Mouse (Mus musculus) neural tube, embryonic 11.5 days (tissue): ENCODE data around the gene Ybx2. TPM values are rescaled to one million over a fixed set of nuclear protein-coding genes. Genes with fewer than 3 reads are reported as not detected.
"Not testable (repeated sequence)": the region's sequence is repeated elsewhere in the genome, so short reads cannot be mapped to it uniquely, and the experiment has no call there.

ENCODE experiments used
- ATAC-seq: fragments of 200-750 bp; cut with Nextera tagmentation; 2 replicates; pipeline ENCODE4 v1.8.0; 2017; ENCODE audit warnings: moderate number of reproducible peaks, mild to moderate bottlenecking, moderate TSS enrichment, moderate library complexity; ENCODE audit not compliant: insufficient read depth, low FRiP score, low TSS enrichment
- DNase-seq: peaks from one replicate; pipeline ENCODE4 v3.0.0-alpha.2; 2015; ENCODE audit warnings: low spot score
- H3K27ac ChIP-seq: fragments of 300-500 bp; sonication (generic); 2 replicates; pipeline ENCODE4 v1.5.1; 2014; ENCODE audit warnings: low read depth, mild to moderate bottlenecking, low read length
- H3K27me3 ChIP-seq: fragments of 300-500 bp; sonication (generic); 2 replicates; pipeline ENCODE4 v1.6.1; 2014; ENCODE audit warnings: mild to moderate bottlenecking, low read length, mixed read lengths; ENCODE audit not compliant: control insufficient read depth, insufficient read depth
- H3K36me3 ChIP-seq: fragments of 300-500 bp; sonication (generic); 2 replicates; pipeline ENCODE4 v1.6.1; 2014; ENCODE audit warnings: mild to moderate bottlenecking, low read length, moderate library complexity, mixed read lengths; ENCODE audit not compliant: control insufficient read depth, insufficient read depth
- H3K4me1 ChIP-seq: fragments of 300-500 bp; sonication (generic); 2 replicates; pipeline ENCODE4 v1.6.1; 2014; ENCODE audit warnings: low read length, mixed read lengths; ENCODE audit not compliant: control insufficient read depth, insufficient read depth
- H3K4me2 ChIP-seq: fragments of 300-500 bp; sonication (generic); 2 replicates; pipeline ENCODE4 v1.6.1; 2014; ENCODE audit warnings: low read depth, mild to moderate bottlenecking, moderate library complexity
- H3K4me3 ChIP-seq: fragments of 300-500 bp; sonication (generic); 2 replicates; pipeline ENCODE4 v1.5.1; 2014; ENCODE audit warnings: low read depth, low read length
- H3K9ac ChIP-seq: fragments of 300-500 bp; sonication (generic); 2 replicates; pipeline ENCODE4 v1.6.1; 2014; ENCODE audit warnings: mild to moderate bottlenecking, low read length
- H3K9me3 ChIP-seq: fragments of 300-500 bp; sonication (generic); 2 replicates; pipeline ENCODE4 v1.6.1; 2016; ENCODE audit warnings: low read length; ENCODE audit not compliant: control insufficient read depth
- WGBS: fragments of 180-500 bp; shearing (Covaris S2); extraction: QIAGEN DNeasy Blood & Tissue Kit; methylation state at CpG from one replicate; pipeline ENCODE4 v1.1.7; 2014; 5-methylcytosine and 5-hydroxymethylcytosine counted together
- polyA plus RNA-seq: library from polyadenylated mRNA; unstranded; fragments of >200 nt; fragmentation: Nextera tagmentation; extraction: Ambion mirVana; gene quantifications from 2 replicates; pipeline ENCODE4 v1.2.1, GENCODE M21; 2014

Gene Ybx2
- polyA plus RNA-seq, 1 experiment from 2014 or later = 3.4 TPM

DNA sequence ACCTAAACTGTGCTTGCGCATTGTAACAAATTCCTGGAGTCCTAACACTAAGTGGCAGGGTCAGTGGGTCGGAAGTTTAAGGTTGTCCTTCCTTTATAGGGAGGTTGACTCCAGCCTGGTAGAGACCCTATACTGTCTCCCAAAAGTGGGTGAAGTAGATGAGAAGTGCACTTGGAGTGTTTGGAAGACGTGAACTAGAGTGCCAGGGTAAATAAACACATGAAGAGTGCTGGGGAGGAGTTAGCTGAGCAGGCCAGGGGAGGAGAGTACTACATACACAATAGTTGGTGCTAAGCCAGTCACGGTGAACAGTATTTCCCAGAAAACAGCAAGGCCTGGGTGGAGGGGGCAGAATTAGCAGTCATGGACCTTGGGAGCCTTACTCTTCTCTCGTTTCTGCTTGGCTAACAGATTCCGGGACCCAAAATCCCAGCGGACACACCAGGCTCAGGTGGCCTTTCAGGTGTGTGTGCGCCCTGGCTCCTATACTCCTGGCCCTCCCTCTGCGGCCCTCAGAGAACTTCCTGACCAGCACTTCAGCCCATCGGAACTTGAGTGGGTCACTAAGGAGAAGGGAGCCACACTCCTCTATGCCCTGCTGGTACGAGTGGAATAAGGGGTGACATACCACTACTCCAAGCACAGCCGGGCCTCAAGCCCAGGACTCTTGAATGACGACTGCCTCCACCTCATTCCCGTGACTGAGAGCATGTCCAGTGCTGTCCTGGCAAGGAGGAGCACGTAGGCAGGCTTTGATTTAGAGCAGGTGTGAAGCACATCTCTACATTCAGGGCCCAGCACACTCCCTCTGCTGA, 22.7 kb upstream of the Ybx2 start:
- peaks cover 42% of the 10 kb centered on the region for H3K36me3 ChIP-seq
- no peaks in the 10 kb centered on the region for H3K9me3 ChIP-seq
- H3K9ac ChIP-seq = peak overlapping the region; percentile 85
- ATAC-seq (0 out of 2 replicates have a peak, but pooled peaks have one; percentile 17), DNase-seq (no peak)
- no peaks in the 10 kb centered on the region for H3K27me3 ChIP-seq
- H3K4me3 ChIP-seq = peak overlapping the region; percentile 85
- peak overlapping the region; percentile 99 for H3K4me2 ChIP-seq
- peaks cover 20% of the 10 kb centered on the region for H3K4me1 ChIP-seq
- 0 out of 2 replicates have a peak overlapping the region, but pooled peaks have one; percentile 24 for H3K27ac ChIP-seq
- WGBS = 76% methylated on average over 15 of the region's 15 CpGs

DNA sequence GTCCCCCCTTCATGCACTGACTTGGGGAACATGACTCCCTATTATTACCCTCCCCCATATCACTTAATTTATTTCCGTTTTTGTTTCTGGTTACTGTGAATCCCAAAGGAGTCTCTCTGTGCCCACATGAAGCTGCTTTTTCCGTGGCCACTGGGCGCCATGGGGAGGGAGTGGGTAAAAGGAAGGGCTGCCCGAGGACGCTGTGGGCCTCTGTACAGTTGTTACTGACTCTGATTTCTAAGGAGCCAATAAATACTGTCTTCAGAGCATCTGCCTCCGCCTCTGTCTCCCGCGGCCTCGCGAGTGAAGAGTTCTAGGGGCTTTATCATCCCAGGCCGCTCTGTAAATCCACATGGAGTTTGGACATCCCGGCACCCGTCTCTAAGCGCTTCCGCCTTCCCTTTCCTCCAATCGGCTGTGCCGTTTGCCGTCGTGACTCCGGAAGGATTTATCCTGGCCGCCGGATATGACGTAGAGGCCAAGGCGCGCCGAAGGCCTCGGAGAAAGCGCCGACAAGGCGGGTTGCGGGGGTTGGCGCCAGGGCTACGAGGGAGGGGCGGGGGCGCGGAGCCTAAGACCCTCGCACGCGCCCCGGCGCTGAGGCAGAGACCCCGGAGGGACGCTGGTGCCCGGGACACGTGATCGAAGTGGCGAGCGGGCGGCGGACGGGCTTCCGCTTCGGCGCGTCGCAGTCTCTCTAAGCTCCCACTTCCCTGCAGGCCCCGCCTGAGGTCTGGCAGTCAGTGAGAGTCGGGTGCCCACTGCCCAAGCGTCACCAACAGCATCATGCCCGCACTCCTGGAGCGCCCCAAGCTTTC, 21.8 kb upstream of the Ybx2 start, which contains the start of gene Gps2:
Gene Gps2, plus strand, starts transcription at position 335 of the 818 bp plus-strand sequence.
- DNase-seq = peak; percentile 94
- peak; percentile 90 for ATAC-seq
- Histone ChIP-seq H3K9ac (peak within 1 kb of the TSS; percentile 85), H3K9me3 (no peaks in the 10 kb centered on the region), H3K27ac (peak within 1 kb of the TSS; percentile 79), H3K4me3 (peak within 1 kb of the TSS; percentile 85), H3K27me3 (no peaks in the 10 kb centered on the region), H3K4me1 (peaks cover 20% of the 10 kb centered on the region), H3K36me3 (peaks cover 38% of the 10 kb centered on the region), H3K4me2 (peak within 1 kb of the TSS; percentile 99)
- WGBS = 2% methylated on average over 61 of the region's 61 CpGs

DNA sequence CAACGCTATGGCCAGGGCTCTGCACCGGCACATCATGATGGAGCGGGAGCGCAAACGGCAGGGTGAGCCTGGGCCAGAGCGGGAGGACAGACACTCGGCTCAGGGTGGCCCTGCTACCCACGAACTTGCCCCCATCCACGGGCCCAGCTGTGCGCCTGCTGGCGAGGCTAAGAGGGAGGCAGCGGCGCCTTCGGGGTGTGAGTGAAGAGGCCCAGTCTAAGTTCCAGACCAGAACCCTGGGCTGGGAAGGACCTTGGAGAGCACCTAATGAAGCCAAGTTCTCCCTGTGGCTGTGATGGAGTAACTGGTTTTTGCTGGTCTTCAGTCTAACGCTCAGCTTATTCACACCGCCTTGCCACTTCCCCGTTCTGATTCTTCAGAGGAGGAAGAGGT, 21.2 kb upstream of the Ybx2 start:
- Histone ChIP-seq H3K36me3 (peaks cover 39% of the 10 kb centered on the region), H3K9me3 (no peaks in the 10 kb centered on the region), H3K27me3 (no peaks in the 10 kb centered on the region), H3K4me2 (peak overlapping the region; percentile 99), H3K9ac (peak overlapping the region; percentile 85), H3K4me3 (peak overlapping the region; percentile 85), H3K27ac (peak overlapping the region; percentile 79; the same call in 1 of the 2 replicates), H3K4me1 (peaks cover 22% of the 10 kb centered on the region)
- DNase-seq = peak; percentile 35
- ATAC-seq = no peak
- 3% methylated on average over 17 of the region's 17 CpGs for WGBS

DNA sequence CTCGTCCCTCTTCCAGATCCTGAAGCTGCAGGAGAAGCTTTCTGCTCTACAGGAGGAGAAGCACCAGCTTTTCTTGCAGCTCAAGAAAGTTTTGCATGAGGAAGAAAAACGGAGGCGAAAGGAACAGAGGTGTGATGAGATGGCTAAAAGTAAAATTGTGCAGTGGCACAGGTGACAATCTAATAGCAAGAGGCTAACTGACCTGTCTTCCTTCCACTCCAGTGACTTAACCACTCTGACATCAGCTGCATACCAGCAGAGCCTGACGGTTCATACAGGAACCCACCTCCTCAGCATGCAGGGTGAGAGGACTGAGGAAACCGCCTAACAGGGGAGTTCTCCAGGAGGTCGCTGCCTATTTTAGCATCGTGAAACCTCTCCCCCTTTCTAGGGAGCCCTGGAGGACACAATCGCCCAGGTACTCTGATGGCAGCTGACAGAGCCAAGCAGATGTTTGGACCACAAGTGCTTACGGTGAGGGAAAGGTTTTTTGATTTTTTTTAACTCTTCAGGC, 20.6 kb upstream of the Ybx2 start:
- Histone ChIP-seq H3K27me3 (no peaks in the 10 kb centered on the region), H3K27ac (no peak overlapping the region)
- WGBS = 44% methylated on average over 9 of the region's 9 CpGs

DNA sequence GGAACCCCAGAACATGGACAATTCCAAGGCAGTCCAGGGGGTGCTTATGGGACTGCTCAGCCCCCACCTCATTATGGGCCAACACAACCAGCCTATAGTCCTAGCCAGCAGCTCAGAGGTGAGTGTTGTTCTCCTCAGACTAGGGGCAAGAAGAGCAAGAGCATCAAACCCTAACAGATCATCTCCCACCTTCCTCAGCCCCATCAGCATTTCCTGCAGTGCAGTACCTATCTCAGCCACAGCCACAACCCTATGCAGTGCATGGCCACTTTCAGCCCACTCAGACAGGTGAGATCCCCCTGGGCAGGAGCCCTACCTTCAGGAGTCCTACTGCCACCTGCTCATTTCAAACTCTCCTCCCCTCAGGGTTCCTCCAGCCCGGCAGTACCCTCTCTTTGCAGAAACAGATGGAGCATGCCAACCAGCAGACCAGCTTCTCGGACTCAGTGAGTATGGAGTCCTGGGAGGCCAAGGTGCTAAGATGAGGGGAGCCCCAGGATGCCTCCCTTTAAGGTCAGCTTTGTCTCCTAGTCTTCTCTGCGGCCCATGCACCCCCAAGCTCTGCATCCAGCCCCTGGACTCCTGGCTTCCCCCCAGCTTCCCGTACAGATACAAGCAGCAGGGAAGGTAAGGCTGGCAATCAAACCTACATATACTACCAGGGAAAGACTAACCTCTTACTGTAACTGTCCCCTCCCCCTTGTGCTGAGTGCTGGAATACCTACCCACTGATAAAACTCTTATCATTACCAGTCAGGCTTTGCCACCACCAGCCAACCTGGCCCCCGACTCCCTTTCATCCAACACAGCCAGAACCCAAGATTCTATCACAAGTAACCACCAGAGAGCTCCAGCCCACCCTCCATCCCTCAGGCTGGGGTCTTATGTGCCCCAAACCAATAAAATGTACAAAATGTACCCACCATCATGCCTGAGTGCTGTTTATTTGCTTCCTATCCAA, 19.6 kb upstream of the Ybx2 start:
- Histone ChIP-seq H3K9me3 (no peaks in the 10 kb centered on the region), H3K9ac (no peak overlapping the region), H3K4me3 (peak overlapping the region; percentile 12; the same call in 1 of the 2 replicates), H3K27ac (no peak overlapping the region), H3K27me3 (no peaks in the 10 kb centered on the region), H3K4me2 (peak overlapping the region; percentile 99), H3K36me3 (peaks cover 33% of the 10 kb centered on the region), H3K4me1 (peaks cover 27% of the 10 kb centered on the region)
- 68% methylated on average over 5 of the region's 5 CpGs for WGBS
- ATAC-seq (no peak), DNase-seq (no peak)

More for the DNA sequence above, 20.6 kb upstream of the Ybx2 start:
- Histone ChIP-seq H3K4me2 (peak overlapping the region; percentile 99), H3K9ac (peak overlapping the region; percentile 85), H3K4me3 (peak overlapping the region; percentile 85), H3K9me3 (no peaks in the 10 kb centered on the region), H3K4me1 (peaks cover 27% of the 10 kb centered on the region), H3K36me3 (peaks cover 35% of the 10 kb centered on the region)
- DNase-seq = no peak
- ATAC-seq = no peak

DNA sequence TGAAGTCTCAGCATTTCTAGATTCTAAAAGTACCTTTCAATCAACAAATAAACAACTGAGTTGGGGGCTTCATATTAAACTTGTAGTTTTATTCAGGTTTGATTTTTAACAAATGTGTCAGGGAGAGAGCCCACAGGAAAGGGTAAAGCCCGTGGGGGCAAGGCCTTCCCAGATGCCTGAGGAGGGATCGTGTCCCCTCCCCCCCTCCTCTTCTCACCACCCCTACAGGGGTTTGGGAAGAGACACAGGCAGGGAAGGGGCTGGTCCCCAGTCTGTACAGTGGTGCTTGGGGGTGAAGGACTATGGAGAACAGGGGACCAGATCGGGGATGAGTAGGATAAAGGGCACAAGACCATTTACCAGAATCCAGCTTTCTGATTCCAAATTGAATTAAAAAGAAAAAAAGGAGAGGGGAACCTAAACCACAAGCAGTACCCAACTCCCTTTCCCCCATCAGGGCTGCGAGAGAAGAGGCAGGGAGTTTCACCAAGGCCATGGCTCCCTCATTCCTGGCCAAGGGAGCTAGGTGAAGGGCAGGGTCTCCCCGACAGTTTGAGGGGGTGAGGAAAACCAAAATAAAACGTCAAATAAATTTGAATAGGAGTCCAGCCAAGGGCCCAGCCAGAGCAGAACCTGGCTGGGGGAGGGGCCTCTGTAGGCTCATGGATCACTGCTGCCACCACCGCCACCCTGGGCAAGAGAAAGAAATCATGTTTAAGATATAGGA, 18.8 kb upstream of the Ybx2 start:
- H3K27me3 ChIP-seq, H3K4me2 ChIP-seq, H3K9me3 ChIP-seq, DNase-seq, H3K9ac ChIP-seq, ATAC-seq, H3K27ac ChIP-seq: not testable (repeated sequence)
- Histone ChIP-seq H3K4me3 (peak overlapping the region; percentile 9; the same call in 1 of the 2 replicates), H3K4me1 (peaks cover 27% of the 10 kb centered on the region), H3K36me3 (peaks cover 27% of the 10 kb centered on the region)
- WGBS = 69% methylated on average over 7 of the region's 7 CpGs

DNA sequence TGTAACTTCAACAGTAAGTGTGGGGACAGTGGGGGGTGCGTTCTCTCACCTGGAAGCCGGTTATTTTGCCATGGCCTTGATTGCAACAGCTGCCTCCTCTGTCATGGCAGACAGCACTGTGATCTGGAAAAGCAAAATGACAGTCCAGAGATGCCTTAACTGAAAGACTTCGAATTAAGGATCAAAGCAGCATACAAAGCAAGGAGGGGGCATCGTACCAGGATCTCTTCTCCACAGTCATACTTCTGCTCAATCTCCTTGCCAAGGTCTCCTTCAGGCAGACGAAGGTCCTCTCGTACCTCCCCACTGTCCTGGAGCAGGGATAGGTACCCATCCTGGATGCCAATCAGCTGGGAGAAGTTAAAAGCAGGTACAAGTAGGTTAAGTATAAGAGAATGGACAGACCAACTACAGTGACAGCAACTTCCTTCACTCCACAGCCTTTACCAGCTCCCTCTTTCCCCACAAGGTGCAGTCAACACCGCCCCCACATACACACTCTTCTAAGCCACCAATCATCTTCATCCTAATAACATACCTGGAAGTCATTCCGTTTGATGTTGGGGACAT, 18.1 kb upstream of the Ybx2 start:
- Histone ChIP-seq H3K4me1 (peaks cover 27% of the 10 kb centered on the region), H3K9me3 (no peaks in the 10 kb centered on the region), H3K4me2 (no peak overlapping the region), H3K27me3 (no peaks in the 10 kb centered on the region), H3K9ac (no peak overlapping the region), H3K4me3 (peak overlapping the region; percentile 9; the same call in 1 of the 2 replicates), H3K27ac (no peak overlapping the region), H3K36me3 (peaks cover 23% of the 10 kb centered on the region)
- DNase-seq (no peak), ATAC-seq (no peak)
- 89% methylated on average over 8 of the region's 8 CpGs for WGBS
